Mouse (Mus musculus) liver, postnatal 0 days (tissue): ENCODE data around the gene Cyth3.

Source experiments
- CTCF ChIP-seq: sonication (generic); IDR thresholded peaks from 2 replicates; pipeline ENCODE4 v1.5.1; 2016; ENCODE audit warnings: antibody characterized with exemption, low read depth
- EP300 ChIP-seq: IDR thresholded peaks from 2 replicates; pipeline ENCODE4 v1.6.1; 2016; ENCODE audit warnings: antibody characterized with exemption, low read depth, mild to moderate bottlenecking

DNA sequence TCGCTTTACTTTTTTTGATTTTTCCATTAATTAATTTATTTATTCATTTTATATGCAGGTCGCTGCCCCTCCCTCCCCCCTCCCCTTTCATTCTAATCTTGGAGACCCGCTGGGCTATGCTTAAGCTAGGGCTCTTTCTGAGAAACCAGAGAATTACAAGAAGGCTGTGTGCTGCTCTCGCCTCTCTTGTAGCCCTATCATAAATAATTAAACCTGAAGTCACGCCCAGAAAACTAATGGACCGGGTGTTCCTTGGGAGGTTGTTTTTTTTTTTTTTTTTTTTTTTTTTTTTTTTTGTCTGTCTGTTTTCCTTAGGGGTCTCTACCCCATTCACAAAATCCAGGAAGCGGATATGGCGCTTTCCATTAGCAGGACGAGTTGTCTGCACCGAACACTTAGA, 15.5 kb upstream of the Cyth3 start:
- TF ChIP-seq EP300 = no peak
- no peak for TF ChIP-seq CTCF
